Comparison of ENCODE assay signal across 19 mouse cellular contexts in the genomic region with DNA sequence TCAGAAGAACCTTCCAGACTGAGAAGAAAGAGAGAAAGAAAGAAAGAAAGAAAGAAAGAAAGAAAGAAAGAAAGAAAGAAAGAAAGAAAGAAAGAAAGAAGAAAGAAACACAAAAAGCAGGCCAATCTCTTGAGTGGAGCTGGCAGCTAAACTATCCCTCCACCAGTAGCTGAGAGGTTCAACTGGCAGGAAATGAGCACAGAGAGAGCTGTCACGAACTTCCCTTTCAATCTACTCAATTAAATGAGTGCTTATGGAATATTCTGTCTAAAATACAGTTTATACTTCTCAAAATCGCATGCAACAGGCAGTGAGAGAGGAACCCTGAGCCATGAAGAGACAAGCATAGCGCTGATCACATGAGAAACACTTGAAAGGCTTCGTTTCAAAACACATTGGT.
"Had no signal": no experiment of that assay in that cellular context is flagged by ENCODE, and none has a peak within 500 bp of the region (broad histone marks: within the 10 kb centered on the region; RNA-seq: fewer than 3 reads in every experiment).

No protein-coding gene starts in this region.

- DNase-seq: kidney, adult 2 months; kidney, postnatal 25 days; layer of hippocampus, adult 9-11 months; liver; lung, postnatal 10 days; retina, postnatal 1 day; right cerebral cortex, postnatal 25 days; thymus, adult 18-20 months; thymus, postnatal 25 days had no signal

- ATAC-seq: intestine, postnatal 0 days; liver, embryonic 12.5 days; midbrain, embryonic 15.5 days had no signal

- H3K27ac ChIP-seq: layer of hippocampus, adult 2 months; limb, embryonic 10.5 days; limb, embryonic 13.5 days; liver, embryonic 12.5 days; lung, embryonic 15.5 days; midbrain, embryonic 12.5 days; midbrain, embryonic 15.5 days; neural tube, embryonic 13.5 days had no signal

- H3K4me2 ChIP-seq: limb, embryonic 13.5 days; liver, embryonic 12.5 days; lung, embryonic 15.5 days; midbrain, embryonic 12.5 days; midbrain, embryonic 15.5 days; neural tube, embryonic 13.5 days had no signal

- H3K4me3 ChIP-seq: layer of hippocampus, adult 2 months; limb, embryonic 10.5 days; limb, embryonic 13.5 days; liver, embryonic 12.5 days; lung, embryonic 15.5 days; midbrain, embryonic 12.5 days; midbrain, embryonic 15.5 days; myocyte; neural tube, embryonic 13.5 days had no signal

- H3K27me3 ChIP-seq: limb, embryonic 13.5 days; liver, embryonic 12.5 days; lung, embryonic 15.5 days; midbrain, embryonic 12.5 days; midbrain, embryonic 15.5 days; neural tube, embryonic 13.5 days had no signal

- H3K4me1 ChIP-seq: limb, embryonic 13.5 days; lung, embryonic 15.5 days; midbrain, embryonic 12.5 days; midbrain, embryonic 15.5 days had no signal

- H3K9ac ChIP-seq: limb, embryonic 13.5 days; liver, embryonic 12.5 days; lung, embryonic 15.5 days; midbrain, embryonic 12.5 days; midbrain, embryonic 15.5 days; neural tube, embryonic 13.5 days had no signal

- H3K9me3 ChIP-seq: limb, embryonic 10.5 days; limb, embryonic 13.5 days; liver, embryonic 12.5 days; lung, embryonic 15.5 days; midbrain, embryonic 15.5 days; neural tube, embryonic 13.5 days had no signal

- H3K36me3 ChIP-seq: limb, embryonic 10.5 days; limb, embryonic 13.5 days; liver, embryonic 12.5 days; lung, embryonic 15.5 days; midbrain, embryonic 12.5 days; midbrain, embryonic 15.5 days; neural tube, embryonic 13.5 days had no signal
